Mouse (Mus musculus) kidney, postnatal 4 days (tissue): ENCODE data around the gene Eed.

Source experiments
- DNase-seq, 2 experiments: peaks; one replicate each; pipeline ENCODE4 v3.0.0; 2021; ENCODE audit warnings: mixed read lengths in 2 of 2

Gene Eed

GRCm38 (mm10) chr7:89980133-89980484 lies 674 bp downstream of the Eed start:
- no peak for DNase-seq

- DNase-seq, result no peak
Measured at GRCm38 (mm10) chr7:89979432-89980130, 1.2 kb downstream of the Eed start.

- no peak for DNase-seq
Measured at GRCm38 (mm10) chr7:89976796-89977195, 4.0 kb downstream of the Eed start.

- DNase-seq, result no peak
Measured at GRCm38 (mm10) chr7:89975571-89975970, 5.2 kb downstream of the Eed start.

GRCm38 (mm10) chr7:89967235-89967634 lies 13.5 kb downstream of the Eed start:
- no peak for DNase-seq

GRCm38 (mm10) chr7:89966771-89967170 lies 14.0 kb downstream of the Eed start:
- no peak for DNase-seq

- no peak for DNase-seq
Measured at GRCm38 (mm10) chr7:89963135-89963534, 17.6 kb downstream of the Eed start.

- DNase-seq, result no peak
Measured at GRCm38 (mm10) chr7:89957300-89957699, 23.5 kb downstream of the Eed start.

GRCm38 (mm10) chr7:89954261-89954660 lies 26.5 kb downstream of the Eed start:
- DNase-seq, result no peak

GRCm38 (mm10) chr7:89949403-89949802 lies 31.4 kb downstream of the Eed start:
- DNase-seq, result no peak

- no peak for DNase-seq
Measured at GRCm38 (mm10) chr7:89948026-89948425, 32.8 kb downstream of the Eed start.

GRCm38 (mm10) chr7:89940571-89941463 lies 40.0 kb downstream of the Eed start, which contains the start of gene Hikeshi:
Gene Hikeshi (minus strand): TSS chr7:89941204.
- DNase-seq, result peak; percentile 93 to 95

GRCm38 (mm10) chr7:89939497-89940353 lies 41.1 kb downstream of the Eed start:
- DNase-seq, result peak in 1 of 2 experiments; percentile 3

GRCm38 (mm10) chr7:89923441-89924180 lies 57.2 kb downstream of the Eed start:
- no peak for DNase-seq

GRCm38 (mm10) chr7:89917776-89918175 lies 63.0 kb downstream of the Eed start:
- DNase-seq, result no peak

- no peak for DNase-seq
Measured at GRCm38 (mm10) chr7:89916711-89917110, 64.1 kb downstream of the Eed start.

GRCm38 (mm10) chr7:89913432-89914158 lies 67.2 kb downstream of the Eed start:
- no peak for DNase-seq

- DNase-seq, result no peak
Measured at GRCm38 (mm10) chr7:89912356-89912755, 68.4 kb downstream of the Eed start.

- peak in 1 of 2 experiments; percentile 6 for DNase-seq
Measured at GRCm38 (mm10) chr7:89909711-89910110, 71.1 kb downstream of the Eed start.

GRCm38 (mm10) chr7:89908899-89909621 lies 71.7 kb downstream of the Eed start:
- DNase-seq, result no peak

- no peak for DNase-seq
Measured at GRCm38 (mm10) chr7:89908421-89908820, 72.4 kb downstream of the Eed start.
